Mouse (Mus musculus): Measurements from ENCODE around the gene Tatdn2. TPM values are rescaled to one million over a fixed set of nuclear protein-coding genes. Genes with fewer than 3 reads are reported as not detected.

The Tatdn2 gene
- polyA plus RNA-seq, 1 experiment from 2014 or later: 1.4 TPM

DNA sequence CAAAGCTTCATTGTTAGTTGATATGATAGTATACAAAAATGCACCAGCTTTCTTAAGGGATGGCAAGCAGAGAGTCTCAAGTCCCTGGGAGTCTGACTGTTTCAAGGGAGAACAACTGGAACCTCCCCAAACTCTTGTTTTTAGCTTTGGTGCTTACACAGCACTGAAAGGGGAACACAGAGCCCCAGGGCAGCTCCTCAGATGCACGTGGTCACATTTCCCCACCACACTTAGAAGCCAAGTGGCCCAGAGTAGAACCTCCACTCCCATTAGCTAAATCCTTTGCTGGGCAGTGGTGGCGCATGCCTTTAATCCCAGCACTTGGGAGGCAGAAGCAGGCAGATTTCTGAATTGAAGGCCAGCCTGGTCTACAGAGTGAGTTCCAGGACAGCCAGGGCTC, 44.6 kb downstream of the Tatdn2 start:
- Histone ChIP-seq H3K4me2 (ENCODE audit: low read length) (no peak overlapping the region), H3K27me3 (replicated peaks; ENCODE audit: control insufficient read depth, insufficient read depth, low read length) (no peaks in the 10 kb centered on the region), H3K36me3 (ENCODE audit: control insufficient read depth, insufficient read depth, low read length) (peaks cover 16% of the 10 kb centered on the region), H3K4me1 (replicated peaks; ENCODE audit: control insufficient read depth, insufficient read depth, low read length) (0 out of 2 replicates have a peak, but pooled peaks cover 4% of the 10 kb centered on the region), H3K9ac (ENCODE audit: low read length) (no peak overlapping the region), H3K27ac (ENCODE audit: low read depth) (no peak overlapping the region), H3K4me3 (ENCODE audit: low read depth, low read length) (no peak overlapping the region), H3K9me3 (ENCODE audit: control insufficient read depth, low read length) (no peaks in the 10 kb centered on the region)
- DNase-seq (ENCODE audit: low spot score) (no peak), ATAC-seq (replicated peaks; ENCODE audit: low FRiP score, low TSS enrichment, low read depth) (no peak)
- 69% methylated on average over 2 of the region's 2 CpGs for WGBS

DNA sequence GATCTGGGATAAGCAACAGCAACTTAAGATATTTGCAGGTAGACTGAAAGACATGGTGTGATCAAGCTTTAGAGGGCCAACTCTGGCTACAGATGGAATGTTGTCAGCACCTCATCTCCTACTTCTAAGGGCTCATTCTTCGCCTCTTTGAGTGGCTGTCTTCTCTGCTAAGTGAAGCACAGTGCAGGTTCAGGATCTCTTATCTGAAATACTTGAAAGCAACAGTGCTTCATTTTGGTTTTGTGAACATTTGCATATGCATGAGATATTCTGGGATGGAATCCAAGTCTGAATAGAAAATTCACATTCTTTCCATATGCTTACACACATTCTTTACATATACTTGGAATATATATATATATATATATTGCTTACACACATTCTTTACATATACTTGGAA, 45.5 kb downstream of the Tatdn2 start:
- H3K4me2 ChIP-seq (ENCODE audit: low read length): no peak overlapping the region
- H3K4me1 ChIP-seq (replicated peaks; ENCODE audit: control insufficient read depth, insufficient read depth, low read length): 0 out of 2 replicates have a peak, but pooled peaks cover 4% of the 10 kb centered on the region
- peaks cover 13% of the 10 kb centered on the region; the same call in 1 of the 2 replicates for H3K36me3 ChIP-seq (ENCODE audit: control insufficient read depth, insufficient read depth, low read length)
- no peaks in the 10 kb centered on the region for H3K27me3 ChIP-seq (replicated peaks; ENCODE audit: control insufficient read depth, insufficient read depth, low read length)
- no peak overlapping the region for H3K9ac ChIP-seq (ENCODE audit: low read length)
- ATAC-seq (replicated peaks; ENCODE audit: low FRiP score, low TSS enrichment, low read depth) (no peak), DNase-seq (ENCODE audit: low spot score) (no peak)
- no peak overlapping the region for H3K27ac ChIP-seq (ENCODE audit: low read depth)
- H3K9me3 ChIP-seq (ENCODE audit: control insufficient read depth, low read length): no peaks in the 10 kb centered on the region
- H3K4me3 ChIP-seq (ENCODE audit: low read depth, low read length): no peak overlapping the region
- WGBS: 88% methylated on average over 1 of the region's 1 CpGs

DNA sequence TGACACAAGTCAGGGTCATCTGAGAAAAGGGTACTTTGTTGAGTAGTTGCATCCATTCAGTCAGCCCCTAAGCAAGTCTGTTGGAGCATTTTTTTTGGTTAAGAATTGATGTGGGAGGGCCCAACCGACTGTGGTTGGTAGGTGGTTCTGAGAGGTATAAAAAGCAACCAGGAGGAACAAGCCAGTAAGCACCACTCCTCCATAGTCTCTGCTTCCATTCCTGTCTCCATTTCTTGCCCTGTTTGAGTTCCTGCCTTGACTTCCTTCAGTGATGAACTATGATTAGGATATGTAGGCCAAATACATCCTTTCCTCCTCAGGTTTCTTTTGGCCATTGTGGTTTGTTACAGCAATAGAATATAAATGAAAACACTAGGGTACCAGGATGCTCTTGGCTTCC, 46.3 kb downstream of the Tatdn2 start:
- peaks cover 5% of the 10 kb centered on the region; the same call in 1 of the 2 replicates for H3K36me3 ChIP-seq (ENCODE audit: control insufficient read depth, insufficient read depth, low read length)
- ATAC-seq (replicated peaks; ENCODE audit: low FRiP score, low TSS enrichment, low read depth): no peak
- no peak overlapping the region for H3K4me2 ChIP-seq (ENCODE audit: low read length)
- H3K9me3 ChIP-seq (ENCODE audit: control insufficient read depth, low read length): no peaks in the 10 kb centered on the region
- WGBS: 74% methylated on average over 1 of the region's 1 CpGs
- no peak for DNase-seq (ENCODE audit: low spot score)
- no peak overlapping the region for H3K27ac ChIP-seq (ENCODE audit: low read depth)
- no peak overlapping the region for H3K9ac ChIP-seq (ENCODE audit: low read length)
- H3K4me3 ChIP-seq (ENCODE audit: low read depth, low read length): no peak overlapping the region
- H3K4me1 ChIP-seq (replicated peaks; ENCODE audit: control insufficient read depth, insufficient read depth, low read length): 0 out of 2 replicates have a peak, but pooled peaks cover 4% of the 10 kb centered on the region
- H3K27me3 ChIP-seq (replicated peaks; ENCODE audit: control insufficient read depth, insufficient read depth, low read length): 0 out of 2 replicates have a peak, but pooled peaks cover 3% of the 10 kb centered on the region

DNA sequence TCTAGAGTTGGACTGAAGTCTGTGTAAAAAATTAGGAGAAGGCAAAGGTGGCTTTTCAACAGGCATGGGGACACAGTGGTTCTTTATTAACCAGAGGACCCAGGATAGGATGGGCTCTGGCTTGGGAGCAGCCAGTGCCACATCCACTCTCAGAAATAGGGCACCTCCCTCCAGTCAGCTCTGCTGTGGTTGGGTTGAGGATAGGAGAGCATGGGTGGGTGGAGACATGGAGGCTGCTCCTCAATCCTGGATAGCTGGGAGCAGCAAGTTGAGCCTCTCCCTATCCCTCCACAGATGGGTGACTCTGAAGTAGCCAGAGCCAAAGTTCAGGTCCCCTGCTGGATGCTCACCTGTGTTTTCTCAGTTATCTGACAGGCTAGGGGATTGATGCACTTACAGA, 48.3 kb downstream of the Tatdn2 start:
- Histone ChIP-seq H3K36me3 (ENCODE audit: control insufficient read depth, insufficient read depth, low read length) (no peaks in the 10 kb centered on the region), H3K27me3 (replicated peaks; ENCODE audit: control insufficient read depth, insufficient read depth, low read length) (peaks cover 3% of the 10 kb centered on the region; the same call in 1 of the 2 replicates), H3K9ac (ENCODE audit: low read length) (no peak overlapping the region), H3K4me2 (ENCODE audit: low read length) (no peak overlapping the region), H3K4me1 (replicated peaks; ENCODE audit: control insufficient read depth, insufficient read depth, low read length) (no peaks in the 10 kb centered on the region), H3K27ac (ENCODE audit: low read depth) (no peak overlapping the region), H3K4me3 (ENCODE audit: low read depth, low read length) (no peak overlapping the region), H3K9me3 (ENCODE audit: control insufficient read depth, low read length) (no peaks in the 10 kb centered on the region)
- DNase-seq (ENCODE audit: low spot score) (no peak), ATAC-seq (replicated peaks; ENCODE audit: low FRiP score, low TSS enrichment, low read depth) (no peak)

DNA sequence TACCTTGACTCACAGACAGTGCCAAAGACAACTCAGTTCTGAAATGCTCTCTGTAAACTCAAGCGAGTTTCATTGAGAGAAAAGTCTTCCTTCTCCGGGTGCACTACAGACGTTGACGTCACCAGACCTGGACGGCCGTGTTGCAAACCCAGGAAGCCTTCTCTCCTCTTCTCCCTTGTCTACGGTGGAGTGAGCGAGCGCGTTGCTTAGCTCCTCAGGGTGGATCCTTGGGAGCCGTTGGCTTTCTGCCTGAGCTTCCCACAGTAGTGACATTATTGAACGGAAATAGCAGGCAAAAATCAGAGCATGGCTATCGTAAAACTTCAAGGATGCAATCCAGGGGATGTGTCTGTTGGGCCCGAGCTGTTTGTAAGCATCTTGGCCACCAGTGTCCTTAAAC, 50.4 kb downstream of the Tatdn2 start:
- no peak overlapping the region for H3K4me3 ChIP-seq (ENCODE audit: low read depth, low read length)
- no peaks in the 10 kb centered on the region for H3K9me3 ChIP-seq (ENCODE audit: control insufficient read depth, low read length)
- 83% methylated on average over 14 of the region's 14 CpGs for WGBS
- no peak overlapping the region for H3K9ac ChIP-seq (ENCODE audit: low read length)
- DNase-seq (ENCODE audit: low spot score) (no peak), ATAC-seq (replicated peaks; ENCODE audit: low FRiP score, low TSS enrichment, low read depth) (no peak)
- H3K4me1 ChIP-seq (replicated peaks; ENCODE audit: control insufficient read depth, insufficient read depth, low read length): no peaks in the 10 kb centered on the region
- no peak overlapping the region for H3K4me2 ChIP-seq (ENCODE audit: low read length)
- H3K36me3 ChIP-seq (ENCODE audit: control insufficient read depth, insufficient read depth, low read length): no peaks in the 10 kb centered on the region
- H3K27ac ChIP-seq (ENCODE audit: low read depth): no peak overlapping the region
- H3K27me3 ChIP-seq (replicated peaks; ENCODE audit: control insufficient read depth, insufficient read depth, low read length): peaks cover 3% of the 10 kb centered on the region; the same call in 1 of the 2 replicates

DNA sequence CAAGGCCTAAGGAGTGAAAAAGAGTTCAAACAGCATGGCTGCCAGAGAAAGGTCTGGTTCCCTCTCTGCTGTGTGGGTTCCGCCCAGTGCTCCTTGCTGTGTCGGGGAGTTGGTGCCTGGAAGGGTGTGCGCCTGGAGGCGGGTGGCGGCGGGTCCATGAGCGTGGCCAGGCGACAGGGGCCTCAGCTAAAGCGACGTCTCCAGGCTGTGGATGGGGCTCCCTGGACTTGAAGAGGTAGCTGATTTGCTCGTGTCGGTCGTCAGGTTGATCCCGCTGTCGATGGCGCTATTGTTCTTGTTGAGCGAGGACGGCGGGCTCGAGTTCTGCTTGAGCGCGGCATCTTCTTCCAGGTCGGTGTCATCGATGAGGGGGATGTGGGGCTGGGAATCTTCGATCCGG, 51.5 kb downstream of the Tatdn2 start:
- Histone ChIP-seq H3K36me3 (ENCODE audit: control insufficient read depth, insufficient read depth, low read length) (no peaks in the 10 kb centered on the region), H3K9me3 (ENCODE audit: control insufficient read depth, low read length) (no peaks in the 10 kb centered on the region), H3K4me1 (replicated peaks; ENCODE audit: control insufficient read depth, insufficient read depth, low read length) (no peaks in the 10 kb centered on the region), H3K4me3 (ENCODE audit: low read depth, low read length) (0 out of 2 replicates have a peak overlapping the region, but pooled peaks have one; percentile 1), H3K27ac (ENCODE audit: low read depth) (no peak overlapping the region), H3K27me3 (replicated peaks; ENCODE audit: control insufficient read depth, insufficient read depth, low read length) (peaks cover 3% of the 10 kb centered on the region; the same call in 1 of the 2 replicates), H3K4me2 (ENCODE audit: low read length) (peak overlapping the region; percentile 1; the same call in 1 of the 2 replicates), H3K9ac (ENCODE audit: low read length) (no peak overlapping the region)
- DNase-seq (ENCODE audit: low spot score) (no peak), ATAC-seq (replicated peaks; ENCODE audit: low FRiP score, low TSS enrichment, low read depth) (0 out of 2 replicates have a peak, but pooled peaks have one; percentile 36)
- WGBS: 31% methylated on average over 26 of the region's 26 CpGs

DNA sequence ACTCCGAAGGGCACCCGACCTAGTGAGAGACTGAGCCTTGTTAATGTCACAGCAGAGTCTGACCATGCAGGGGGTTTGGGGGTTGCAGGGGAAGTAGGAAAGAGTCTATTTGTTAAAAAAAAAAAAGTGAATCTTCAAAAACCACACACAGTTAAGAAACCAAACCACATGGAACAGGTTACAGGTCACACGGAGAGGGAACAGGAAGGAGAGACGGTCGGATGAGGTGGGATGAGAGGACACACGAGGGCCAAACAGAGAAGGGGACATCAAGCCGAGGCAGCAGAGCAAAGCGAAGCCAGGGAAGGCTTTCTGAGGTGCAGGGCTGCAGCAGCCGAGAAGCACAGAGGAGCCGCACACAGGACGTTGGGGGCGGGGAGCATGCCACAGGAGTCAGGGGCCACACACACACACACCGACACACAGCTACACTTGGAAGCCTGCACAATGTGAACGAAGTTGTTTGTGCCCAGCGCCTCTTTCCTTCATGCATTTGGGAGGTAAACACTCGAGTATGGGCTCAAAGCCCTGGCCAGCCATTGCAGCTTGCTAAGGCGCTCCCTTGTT, 52.4 kb downstream of the Tatdn2 start:
- Histone ChIP-seq H3K27me3 (replicated peaks; ENCODE audit: control insufficient read depth, insufficient read depth, low read length) (peaks cover 3% of the 10 kb centered on the region; the same call in 1 of the 2 replicates), H3K36me3 (ENCODE audit: control insufficient read depth, insufficient read depth, low read length) (no peaks in the 10 kb centered on the region), H3K27ac (ENCODE audit: low read depth) (no peak overlapping the region), H3K4me1 (replicated peaks; ENCODE audit: control insufficient read depth, insufficient read depth, low read length) (no peaks in the 10 kb centered on the region), H3K4me3 (ENCODE audit: low read depth, low read length) (no peak overlapping the region), H3K9ac (ENCODE audit: low read length) (no peak overlapping the region), H3K4me2 (ENCODE audit: low read length) (no peak overlapping the region), H3K9me3 (ENCODE audit: control insufficient read depth, low read length) (no peaks in the 10 kb centered on the region)
- DNase-seq (ENCODE audit: low spot score): no peak
- WGBS: 67% methylated on average over 17 of the region's 17 CpGs
- ATAC-seq (replicated peaks; ENCODE audit: low FRiP score, low TSS enrichment, low read depth): no peak

Measured in intestine, embryonic 14.5 days (tissue).